Comparison of ENCODE assay signal across 8 mouse cellular contexts in genomic region chr3:86844804-86845481, GRCm38 (mm10).
DNase-seq lines count a peak whose midpoint lies in the region; ATAC-seq and TF ChIP-seq lines count a peak whose summit lies in the region.

No protein-coding gene starts in this region.

- TF ChIP-seq POLR2A in cerebellum, adult 2 months (IDR thresholded peaks at IDR 0.05; ENCODE audit: borderline replicate concordance, insufficient read depth, low read length), result no peak

- intact Hi-C loops in left cerebral cortex, postnatal 14 days (cut with DNase I), result no loop called here

- 20% methylated on average over 8 of the region's 8 CpGs for WGBS in limb, embryonic 12.5 days
- 22% methylated on average over 8 of the region's 8 CpGs for WGBS in limb, embryonic 10.5 days
- 21% methylated on average over 8 of the region's 8 CpGs for WGBS in embryonic facial prominence, embryonic 14.5 days
- 39% methylated on average over 8 of the region's 8 CpGs for WGBS in cerebellum, adult 2 months

- no peaks in the 10 kb centered on the region for H3K27me3 ChIP-seq in limb, embryonic 12.5 days
- H3K27me3 ChIP-seq in limb, embryonic 10.5 days (ENCODE audit: low read depth, poor library complexity, severe bottlenecking), result no peaks in the 10 kb centered on the region
- H3K27me3 ChIP-seq in embryonic facial prominence, embryonic 14.5 days (replicated peaks; ENCODE audit: control insufficient read depth, insufficient read depth, low read length), result no peaks in the 10 kb centered on the region
- H3K27me3 ChIP-seq in splenic B cell, adult 2 months (ENCODE audit: control insufficient read depth, insufficient read depth, low read length, poor library complexity, severe bottlenecking), result no peaks in the 10 kb centered on the region
- H3K27me3 ChIP-seq in cerebellum, adult 2 months (ENCODE audit: control insufficient read depth, insufficient read depth, low read length), result no peaks in the 10 kb centered on the region

- H3K4me2 ChIP-seq in limb, embryonic 12.5 days, result peak overlapping the region; percentile 6; the same call in 1 of the 2 replicates
- peak overlapping the region; percentile 23 for H3K4me2 ChIP-seq in embryonic facial prominence, embryonic 14.5 days (ENCODE audit: low read depth, low read length)

- no peak for DNase-seq in limb, embryonic 10.5 days (ENCODE audit: low spot score)
- DNase-seq in embryonic facial prominence, embryonic 14.5 days (ENCODE audit: low spot score), result peak; percentile 80
- DNase-seq in left cerebral cortex, postnatal 14 days (ENCODE audit: low spot score in 2 of 2), result peak; percentile 58 to 62
- DNase-seq in splenic B cell, adult 2 months (ENCODE audit: low read depth, low spot score), result peak; percentile 63
- DNase-seq in cerebellum, adult 2 months, result no peak
- DNase-seq in spleen, adult 18-20 months, result no peak
- DNase-seq in testis, postnatal 14 days (ENCODE audit: low spot score), result no peak

- no peak overlapping the region for H3K27ac ChIP-seq in limb, embryonic 12.5 days
- H3K27ac ChIP-seq in limb, embryonic 10.5 days, result no peak overlapping the region
- peak overlapping the region; percentile 72 for H3K27ac ChIP-seq in embryonic facial prominence, embryonic 14.5 days (replicated peaks; ENCODE audit: low read depth, low read length)
- no peak overlapping the region for H3K27ac ChIP-seq in cerebellum, adult 2 months (ENCODE audit: insufficient read depth, low read length)

- no peak overlapping the region for H3K4me3 ChIP-seq in limb, embryonic 12.5 days (replicated peaks)
- H3K4me3 ChIP-seq in limb, embryonic 10.5 days, result no peak overlapping the region
- H3K4me3 ChIP-seq in embryonic facial prominence, embryonic 14.5 days (ENCODE audit: low read depth, low read length), result no peak overlapping the region
- no peak overlapping the region for H3K4me3 ChIP-seq in cerebellum, adult 2 months (replicated peaks; ENCODE audit: insufficient read depth, low read depth, low read length)

- no peak for ATAC-seq in limb, embryonic 12.5 days (ENCODE audit: insufficient number of reproducible peaks, insufficient read depth, low FRiP score, low TSS enrichment, low read depth)
- peak; percentile 66; the same call in 1 of the 2 replicates for ATAC-seq in embryonic facial prominence, embryonic 14.5 days (ENCODE audit: low read depth)

- H3K9ac ChIP-seq in limb, embryonic 12.5 days (replicated peaks), result no peak overlapping the region
- H3K9ac ChIP-seq in embryonic facial prominence, embryonic 14.5 days (ENCODE audit: low read depth, low read length), result no peak overlapping the region

- no peak for TF ChIP-seq CTCF in cerebellum, adult 2 months (IDR thresholded peaks at IDR 0.05; ENCODE audit: borderline replicate concordance, insufficient read depth, low read depth, low read length)

- peaks cover 28% of the 10 kb centered on the region for H3K4me1 ChIP-seq in limb, embryonic 12.5 days (replicated peaks)
- peaks cover 48% of the 10 kb centered on the region for H3K4me1 ChIP-seq in limb, embryonic 10.5 days
- H3K4me1 ChIP-seq in embryonic facial prominence, embryonic 14.5 days (ENCODE audit: control insufficient read depth, insufficient read depth, low read length), result peaks cover 30% of the 10 kb centered on the region
- peaks cover 13% of the 10 kb centered on the region; the same call in 1 of the 2 replicates for H3K4me1 ChIP-seq in cerebellum, adult 2 months (ENCODE audit: control insufficient read depth, insufficient read depth, low read length)

- no peaks in the 10 kb centered on the region for H3K9me3 ChIP-seq in limb, embryonic 12.5 days
- H3K9me3 ChIP-seq in limb, embryonic 10.5 days (replicated peaks), result no peaks in the 10 kb centered on the region
- H3K9me3 ChIP-seq in embryonic facial prominence, embryonic 14.5 days (ENCODE audit: control insufficient read depth, low read length), result no peaks in the 10 kb centered on the region

- H3K36me3 ChIP-seq in limb, embryonic 12.5 days, result no peaks in the 10 kb centered on the region
- H3K36me3 ChIP-seq in limb, embryonic 10.5 days, result no peaks in the 10 kb centered on the region
- no peaks in the 10 kb centered on the region for H3K36me3 ChIP-seq in embryonic facial prominence, embryonic 14.5 days (ENCODE audit: control insufficient read depth, insufficient read depth, low read length)
- H3K36me3 ChIP-seq in splenic B cell, adult 2 months (ENCODE audit: control insufficient read depth, insufficient read depth, low read length, poor library complexity, severe bottlenecking), result no peaks in the 10 kb centered on the region

Comparison
In these comparisons a context has a peak if more than half of its experiments do, and no peak if none do; other contexts are left out.
1. DNase-seq: peak in embryonic facial prominence, embryonic 14.5 days (single experiment), left cerebral cortex, postnatal 14 days (2 of 2) and splenic B cell, adult 2 months (single experiment); none in limb, embryonic 10.5 days (single experiment), cerebellum, adult 2 months (0 of 2), spleen, adult 18-20 months (0 of 2) and testis, postnatal 14 days (single experiment).